Mouse (Mus musculus) olfactory bulb, adult 2 months (tissue): ENCODE measurements at regions not wholly inside any gene's neighbourhood (a gene's known extent, or its start where the extent isn't known, plus 50 kb on each side); places are given as distances from the start of the nearest gene placed in this dataset.

ENCODE experiments used
- CTCF ChIP-seq: fragments of 200-500 bp; IDR thresholded peaks from 2 replicates; pipeline ENCODE4 v1.5.1; 2012; ENCODE audit warnings: low read depth, mild to moderate bottlenecking, low read length, moderate library complexity; ENCODE audit not compliant: insufficient read depth
- POLR2A ChIP-seq: fragments of 200-500 bp; IDR thresholded peaks from 2 replicates; pipeline ENCODE4 v1.6.1; 2012; ENCODE audit warnings: mild to moderate bottlenecking, low read depth, low read length, moderate library complexity; ENCODE audit not compliant: insufficient read depth

- TF ChIP-seq POLR2A (no peak), CTCF (no peak)
Measured at GRCm38 (mm10) chr17:10138374-10138773, 181.3 kb downstream of the Qk start.
